ENCODE assay signal across 8 mouse cellular contexts in genomic region chr11:3514529-3515054, GRCm38 (mm10). TPM values are rescaled to one million over a fixed set of nuclear protein-coding genes. Genes with fewer than 3 reads are reported as not detected.
DNase-seq lines count a peak whose midpoint lies in the region; ATAC-seq lines count a peak whose summit lies in the region.

Gene Selenom (plus strand): TSS chr11:3514684.

- H3K27me3 ChIP-seq in heart, embryonic 14.5 days (ENCODE audit: control insufficient read depth, insufficient read depth, low read length), result no peaks in the 10 kb centered on the region
- peaks cover 45% of the 10 kb centered on the region for H3K27me3 ChIP-seq in liver, embryonic 13.5 days
- H3K27me3 ChIP-seq in stomach, embryonic 16.5 days (ENCODE audit: control insufficient read depth, insufficient read depth, low read length), result no peaks in the 10 kb centered on the region

- H3K4me1 ChIP-seq in brown adipose tissue, adult 24 weeks (ENCODE audit: control insufficient read depth, insufficient read depth, insufficient read length, low read length), result 0 out of 2 replicates have a peak, but pooled peaks cover 3% of the 10 kb centered on the region
- peaks cover 15 to 44% of the 10 kb centered on the region in 2 experiments for H3K4me1 ChIP-seq in heart, embryonic 14.5 days (ENCODE audit: control insufficient read depth in 2 of 2, insufficient read depth in 2 of 2, low read length in 2 of 2)
- H3K4me1 ChIP-seq in liver, embryonic 13.5 days (replicated peaks), result peaks cover 40% of the 10 kb centered on the region
- H3K4me1 ChIP-seq in stomach, embryonic 16.5 days (ENCODE audit: control insufficient read depth, insufficient read depth, low read length), result peaks cover 20% of the 10 kb centered on the region

- peak within 1 kb of the TSS; percentile 78 for H3K9ac ChIP-seq in heart, embryonic 14.5 days (ENCODE audit: low read length)
- H3K9ac ChIP-seq in liver, embryonic 13.5 days, result peak within 1 kb of the TSS; percentile 49; the same call in 1 of the 2 replicates
- peak within 1 kb of the TSS; percentile 81 for H3K9ac ChIP-seq in stomach, embryonic 16.5 days (ENCODE audit: low read length)

- peak within 1 kb of the TSS; percentile 66 for H3K27ac ChIP-seq in brown adipose tissue, adult 24 weeks (replicated peaks; ENCODE audit: low read depth, low read length)
- peak within 1 kb of the TSS; percentile 60 to 69 for H3K27ac ChIP-seq in heart, embryonic 14.5 days (replicated peaks in 1 of 2; ENCODE audit: control insufficient read depth in 1 of 2, insufficient read depth in 1 of 2, low read depth in 2 of 2, low read length in 2 of 2)
- no peak within 1 kb of the TSS for H3K27ac ChIP-seq in liver, embryonic 13.5 days
- peak within 1 kb of the TSS; percentile 72; the same call in 1 of the 2 replicates for H3K27ac ChIP-seq in stomach, embryonic 16.5 days (ENCODE audit: low read length)

- peaks cover 8% of the 10 kb centered on the region for H3K36me3 ChIP-seq in heart, embryonic 14.5 days (ENCODE audit: control insufficient read depth, insufficient read depth, low read length)
- H3K36me3 ChIP-seq in liver, embryonic 13.5 days, result no peaks in the 10 kb centered on the region
- no peaks in the 10 kb centered on the region for H3K36me3 ChIP-seq in stomach, embryonic 16.5 days (ENCODE audit: control insufficient read depth, insufficient read depth, low read length)

- peak within 1 kb of the TSS; percentile 84 for H3K4me2 ChIP-seq in heart, embryonic 14.5 days (ENCODE audit: low read length)
- peak within 1 kb of the TSS; percentile 71 for H3K4me2 ChIP-seq in liver, embryonic 13.5 days
- peak within 1 kb of the TSS; percentile 66 for H3K4me2 ChIP-seq in stomach, embryonic 16.5 days (ENCODE audit: low read depth, low read length)

- ATAC-seq in heart, embryonic 14.5 days (ENCODE audit: insufficient number of reproducible peaks, insufficient read depth, low FRiP score, low read depth), result peak; percentile 62
- ATAC-seq in liver, embryonic 13.5 days (ENCODE audit: low read depth), result peak; percentile 69
- peak; percentile 84 for ATAC-seq in stomach, embryonic 16.5 days (ENCODE audit: insufficient read depth, low FRiP score)

- peak; percentile 80 for DNase-seq in CD4-positive, CD25-positive, alpha-beta regulatory T cell, adult 2 months (ENCODE audit: low read depth, low spot score)
- peak; percentile 86 for DNase-seq in fibroblast of lung, adult 2 months (ENCODE audit: low read depth)
- peak; percentile 93 for DNase-seq in kidney, postnatal 14 days
- peak; percentile 69 for DNase-seq in liver, embryonic 13.5 days
- DNase-seq in neural tube, embryonic 10.5 days (ENCODE audit: extremely low spot score, low spot score), result peak; percentile 85

- under 1% methylated on average over 26 of the region's 26 CpGs for WGBS in heart, embryonic 14.5 days
- under 1% methylated on average over 22 of the region's 26 CpGs for WGBS in liver, embryonic 13.5 days (ENCODE audit: insufficient replicate concordance)
- WGBS in stomach, embryonic 16.5 days, result 1% methylated on average over 26 of the region's 26 CpGs

- H3K4me3 ChIP-seq in brown adipose tissue, adult 24 weeks (ENCODE audit: insufficient read depth, low read depth, low read length), result peak within 1 kb of the TSS; percentile 83
- H3K4me3 ChIP-seq in heart, embryonic 14.5 days (ENCODE audit: control insufficient read depth in 1 of 2, insufficient read depth in 1 of 2, low read depth in 1 of 2, low read length in 2 of 2), result peak within 1 kb of the TSS; percentile 47 to 70
- H3K4me3 ChIP-seq in liver, embryonic 13.5 days (replicated peaks), result peak within 1 kb of the TSS; percentile 56
- H3K4me3 ChIP-seq in stomach, embryonic 16.5 days (replicated peaks; ENCODE audit: low read length), result peak within 1 kb of the TSS; percentile 64

- H3K9me3 ChIP-seq in heart, embryonic 14.5 days (ENCODE audit: control insufficient read depth, low read length), result no peaks in the 10 kb centered on the region
- no peaks in the 10 kb centered on the region for H3K9me3 ChIP-seq in liver, embryonic 13.5 days (replicated peaks)
- no peaks in the 10 kb centered on the region for H3K9me3 ChIP-seq in stomach, embryonic 16.5 days (replicated peaks; ENCODE audit: control insufficient read depth, low read length)

RNA-seq across cellular contexts. Expression of gene Selenom, which starts in this region (rescaled TPM):
- polyA plus RNA-seq in brown adipose tissue, adult 24 weeks (2012; ENCODE audit: insufficient read depth, insufficient read length, missing spikeins), result 15.9 and 19.1 TPM in 2 replicates
- polyA plus RNA-seq in heart, embryonic 14.5 days (2014; fragmentation: Nextera tagmentation; extraction: Ambion mirVana), result 148 and 151 TPM in 2 replicates
- 12.2 and 12.5 TPM in 2 replicates for polyA plus RNA-seq in liver, embryonic 13.5 days (2015; fragmentation: Nextera tagmentation; extraction: Ambion mirVana)
- polyA plus RNA-seq in stomach, embryonic 16.5 days (2015; fragmentation: Nextera tagmentation; extraction: Ambion mirVana), result 169 and 176 TPM in 2 replicates
